Mouse (Mus musculus): ENCODE measurements at regions not wholly inside any gene's neighbourhood (a gene's known extent, or its start where the extent isn't known, plus 50 kb on each side); places are given as distances from the start of the nearest gene placed in this dataset.

DNA sequence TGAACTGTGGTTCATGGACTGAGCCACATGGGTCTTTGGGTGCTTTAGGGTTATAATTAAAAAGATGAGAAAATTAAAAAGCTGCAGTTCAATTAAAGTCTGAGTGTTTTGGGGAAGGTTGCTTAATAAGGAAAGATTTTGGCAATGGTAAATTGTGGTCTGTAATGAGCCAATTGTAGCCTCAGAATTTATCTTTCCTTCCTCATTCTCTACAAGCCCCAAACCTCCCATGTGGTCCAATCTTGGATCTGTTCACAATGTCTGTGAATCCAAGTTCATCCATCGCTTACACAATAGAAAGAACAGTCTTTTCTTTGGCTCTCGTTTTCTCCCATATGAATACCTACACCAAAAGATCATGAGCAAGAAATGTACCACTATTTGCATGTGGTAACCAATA, 155.2 kb upstream of the Trp63 start:
- no peak overlapping the region for H3K4me2 ChIP-seq (ENCODE audit: low read depth, low read length)
- H3K27me3 ChIP-seq (ENCODE audit: control insufficient read depth, insufficient read depth, low read length) = no peaks in the 10 kb centered on the region
- ATAC-seq (ENCODE audit: insufficient read depth, low read depth) (no peak), DNase-seq (ENCODE audit: low spot score) (no peak)
- no peaks in the 10 kb centered on the region for H3K4me1 ChIP-seq (ENCODE audit: control insufficient read depth, insufficient read depth)
- H3K9me3 ChIP-seq (replicated peaks; ENCODE audit: control insufficient read depth, low read length) = no peaks in the 10 kb centered on the region
- TF ChIP-seq CTCF (IDR thresholded peaks at IDR 0.05; ENCODE audit: low read depth) (no peak), EP300 (IDR thresholded peaks at IDR 0.05; ENCODE audit: low read depth) (no peak)
- no peak overlapping the region for H3K9ac ChIP-seq (replicated peaks; ENCODE audit: low read depth, low read length)
- 68% methylated on average over 2 of the region's 2 CpGs for WGBS
- H3K4me3 ChIP-seq (ENCODE audit: low read depth, low read length) = no peak overlapping the region
- H3K36me3 ChIP-seq (replicated peaks; ENCODE audit: control insufficient read depth, insufficient read depth, low read length) = no peaks in the 10 kb centered on the region
- H3K27ac ChIP-seq (ENCODE audit: low read depth) = no peak overlapping the region

DNA sequence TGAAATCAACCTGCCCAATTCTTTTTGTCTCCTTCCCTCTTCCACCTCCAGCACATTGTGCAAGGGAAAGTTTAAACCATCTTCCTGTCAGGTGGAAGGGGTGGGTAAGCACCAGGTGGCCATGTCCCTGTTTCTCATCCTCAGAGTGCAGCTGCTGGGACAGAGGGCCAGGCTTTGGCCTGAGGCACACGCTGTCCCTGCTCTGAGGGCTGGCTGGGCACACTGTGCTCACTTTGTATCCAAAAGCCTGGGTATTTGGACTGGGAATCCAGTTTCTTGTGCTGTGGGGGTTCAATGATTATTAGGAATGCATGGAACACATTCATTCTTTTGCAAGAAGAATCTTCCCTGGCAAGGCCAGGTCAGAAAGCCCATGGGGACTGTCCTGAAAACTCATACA, 153.9 kb upstream of the Trp63 start:
- no peaks in the 10 kb centered on the region for H3K36me3 ChIP-seq (replicated peaks; ENCODE audit: control insufficient read depth, insufficient read depth, low read length)
- no peak for ATAC-seq (ENCODE audit: insufficient read depth, low read depth)
- no peaks in the 10 kb centered on the region for H3K4me1 ChIP-seq (ENCODE audit: control insufficient read depth, insufficient read depth)
- H3K27me3 ChIP-seq (ENCODE audit: control insufficient read depth, insufficient read depth, low read length) = no peaks in the 10 kb centered on the region
- no peak overlapping the region for H3K27ac ChIP-seq (ENCODE audit: low read depth)
- no peak overlapping the region for H3K4me2 ChIP-seq (ENCODE audit: low read depth, low read length)
- H3K9me3 ChIP-seq (replicated peaks; ENCODE audit: control insufficient read depth, low read length) = no peaks in the 10 kb centered on the region
- no peak overlapping the region for H3K4me3 ChIP-seq (ENCODE audit: low read depth, low read length)
- H3K9ac ChIP-seq (replicated peaks; ENCODE audit: low read depth, low read length) = no peak overlapping the region
- DNase-seq (ENCODE audit: low spot score) = no peak
- no peak for TF ChIP-seq CTCF (IDR thresholded peaks at IDR 0.05; ENCODE audit: low read depth)
- no peak for TF ChIP-seq EP300 (IDR thresholded peaks at IDR 0.05; ENCODE audit: low read depth)
- WGBS = 100% methylated on average over 1 of the region's 1 CpGs

DNA sequence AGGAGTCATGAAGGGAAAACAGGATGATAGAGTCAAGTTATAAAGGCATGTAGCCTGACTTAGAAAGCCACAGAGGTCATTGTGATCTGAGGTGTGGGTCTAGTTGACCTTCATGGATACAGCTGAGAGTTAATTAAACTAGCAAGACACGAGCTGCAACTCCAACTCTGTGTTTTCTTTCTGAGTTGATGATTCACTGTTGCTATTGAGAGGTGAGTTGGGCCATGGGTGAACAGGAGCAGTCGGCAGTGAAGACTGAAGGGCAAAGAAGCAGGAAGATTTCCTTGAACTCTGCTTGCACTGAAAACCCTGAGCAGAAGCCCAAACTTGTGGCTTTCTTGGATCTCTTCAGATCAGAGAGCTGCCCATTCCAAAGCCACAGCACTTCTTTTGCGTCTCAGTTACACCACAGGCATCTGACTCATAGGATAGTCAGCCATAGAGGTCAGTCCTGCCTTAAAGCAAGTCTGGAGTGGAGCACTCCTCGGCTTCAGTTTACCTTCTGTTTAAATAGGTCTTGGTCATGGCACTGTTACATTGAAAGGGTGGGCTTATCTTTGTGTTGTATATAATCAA, 151.7 kb upstream of the Trp63 start:
- no peak overlapping the region for H3K4me2 ChIP-seq (ENCODE audit: low read depth, low read length)
- no peaks in the 10 kb centered on the region for H3K27me3 ChIP-seq (ENCODE audit: control insufficient read depth, insufficient read depth, low read length)
- no peak overlapping the region for H3K4me3 ChIP-seq (ENCODE audit: low read depth, low read length)
- H3K27ac ChIP-seq (ENCODE audit: low read depth) = no peak overlapping the region
- DNase-seq (ENCODE audit: low spot score) = no peak
- no peak overlapping the region for H3K9ac ChIP-seq (replicated peaks; ENCODE audit: low read depth, low read length)
- no peaks in the 10 kb centered on the region for H3K36me3 ChIP-seq (replicated peaks; ENCODE audit: control insufficient read depth, insufficient read depth, low read length)
- no peak for TF ChIP-seq EP300 (IDR thresholded peaks at IDR 0.05; ENCODE audit: low read depth)
- no peak for TF ChIP-seq CTCF (IDR thresholded peaks at IDR 0.05; ENCODE audit: low read depth)
- no peaks in the 10 kb centered on the region for H3K4me1 ChIP-seq (ENCODE audit: control insufficient read depth, insufficient read depth)
- WGBS = 70% methylated on average over 4 of the region's 4 CpGs
- H3K9me3 ChIP-seq (replicated peaks; ENCODE audit: control insufficient read depth, low read length) = no peaks in the 10 kb centered on the region
- no peak for ATAC-seq (ENCODE audit: insufficient read depth, low read depth)

DNA sequence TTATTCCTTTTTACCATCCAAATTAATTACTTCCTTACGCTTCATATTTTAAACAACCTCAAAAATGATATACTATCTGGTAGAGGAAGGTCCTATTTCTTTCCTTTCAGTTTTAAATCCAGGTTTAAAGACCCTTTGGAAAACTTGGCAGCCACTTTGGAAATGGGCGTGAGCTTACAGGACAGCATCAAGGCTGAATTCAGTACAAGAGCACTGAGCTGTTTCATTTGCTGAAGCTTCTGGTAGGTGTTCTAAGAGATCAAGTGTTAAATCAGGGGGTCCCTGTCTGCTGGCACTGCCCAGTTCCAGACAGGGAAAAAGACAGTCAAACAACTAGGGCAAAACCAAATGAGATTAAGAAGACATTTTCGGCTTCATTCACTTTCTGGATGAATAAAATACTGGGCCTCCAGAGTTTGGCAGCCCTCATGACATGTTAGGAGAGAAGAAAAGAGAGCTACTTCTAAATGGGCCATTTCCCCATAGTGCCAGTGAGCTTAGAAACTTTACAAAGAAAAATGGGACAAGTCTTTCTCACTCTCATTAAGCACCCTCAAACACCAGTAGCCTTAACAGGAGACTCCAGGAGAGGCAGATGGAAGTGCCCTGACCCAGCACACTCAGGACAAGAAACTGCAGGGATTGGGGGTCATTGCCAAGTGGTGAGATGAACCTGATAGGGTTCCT, 150.9 kb upstream of the Trp63 start:
- no peak for ATAC-seq (ENCODE audit: insufficient read depth, low read depth)
- DNase-seq (ENCODE audit: low spot score) = no peak
- no peak overlapping the region for H3K4me2 ChIP-seq (ENCODE audit: low read depth, low read length)
- H3K27ac ChIP-seq (ENCODE audit: low read depth) = no peak overlapping the region
- no peak overlapping the region for H3K9ac ChIP-seq (replicated peaks; ENCODE audit: low read depth, low read length)
- no peaks in the 10 kb centered on the region for H3K4me1 ChIP-seq (ENCODE audit: control insufficient read depth, insufficient read depth)
- H3K36me3 ChIP-seq (replicated peaks; ENCODE audit: control insufficient read depth, insufficient read depth, low read length) = no peaks in the 10 kb centered on the region
- H3K4me3 ChIP-seq (ENCODE audit: low read depth, low read length) = no peak overlapping the region
- no peaks in the 10 kb centered on the region for H3K9me3 ChIP-seq (replicated peaks; ENCODE audit: control insufficient read depth, low read length)
- H3K27me3 ChIP-seq (ENCODE audit: control insufficient read depth, insufficient read depth, low read length) = no peaks in the 10 kb centered on the region
- TF ChIP-seq EP300 (IDR thresholded peaks at IDR 0.05; ENCODE audit: low read depth) (no peak), CTCF (IDR thresholded peaks at IDR 0.05; ENCODE audit: low read depth) (no peak)
- 83% methylated on average over 3 of the region's 3 CpGs for WGBS

DNA sequence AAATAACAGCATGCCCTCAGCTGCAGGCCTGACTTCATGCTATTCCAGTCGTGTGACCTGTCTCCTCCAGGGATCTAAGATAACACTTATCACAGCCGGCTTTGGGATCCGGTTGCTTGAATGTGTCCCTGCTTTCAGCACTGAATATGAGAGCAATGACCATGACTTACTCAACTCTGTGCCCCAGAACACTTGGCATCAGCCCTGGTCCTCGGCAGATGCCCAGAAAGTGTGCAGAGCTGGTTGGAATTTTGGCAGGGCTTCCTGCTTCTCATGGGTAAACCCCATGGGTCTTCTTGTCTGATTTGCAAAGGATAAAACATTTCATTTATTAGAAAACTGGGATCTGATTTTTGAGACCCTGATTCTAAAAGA, 150.4 kb upstream of the Trp63 start:
- no peak for TF ChIP-seq EP300 (IDR thresholded peaks at IDR 0.05; ENCODE audit: low read depth)
- H3K27ac ChIP-seq (ENCODE audit: low read depth) = no peak overlapping the region

DNA sequence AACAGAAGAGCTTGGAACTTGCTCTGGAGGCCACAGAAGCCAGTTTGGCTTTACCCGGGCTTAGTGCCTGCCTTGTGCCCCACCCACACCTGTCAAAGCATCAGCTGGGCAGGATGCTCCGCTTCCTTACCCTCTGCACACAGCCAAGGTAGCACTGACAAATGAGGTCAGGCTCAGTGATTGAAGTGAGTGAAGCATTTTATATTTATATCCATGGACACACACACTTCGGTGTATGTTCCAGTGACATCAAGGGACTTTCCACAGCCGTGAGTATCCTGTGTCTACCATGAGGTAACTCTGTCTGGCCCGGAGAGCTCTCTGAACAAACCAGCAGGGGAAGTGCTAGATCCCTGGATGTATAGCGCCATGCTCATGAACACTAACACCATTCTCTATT, 147.0 kb upstream of the Trp63 start:
- no peak overlapping the region for H3K27ac ChIP-seq (ENCODE audit: low read depth)
- DNase-seq (ENCODE audit: low spot score) (no peak), ATAC-seq (ENCODE audit: insufficient read depth, low read depth) (no peak)
- no peaks in the 10 kb centered on the region for H3K36me3 ChIP-seq (replicated peaks; ENCODE audit: control insufficient read depth, insufficient read depth, low read length)
- H3K4me2 ChIP-seq (ENCODE audit: low read depth, low read length) = no peak overlapping the region
- no peak overlapping the region for H3K4me3 ChIP-seq (ENCODE audit: low read depth, low read length)
- no peaks in the 10 kb centered on the region for H3K4me1 ChIP-seq (ENCODE audit: control insufficient read depth, insufficient read depth)
- no peak overlapping the region for H3K9ac ChIP-seq (replicated peaks; ENCODE audit: low read depth, low read length)
- TF ChIP-seq CTCF (IDR thresholded peaks at IDR 0.05; ENCODE audit: low read depth) (no peak), EP300 (IDR thresholded peaks at IDR 0.05; ENCODE audit: low read depth) (no peak)
- H3K9me3 ChIP-seq (replicated peaks; ENCODE audit: control insufficient read depth, low read length) = no peaks in the 10 kb centered on the region
- 75% methylated on average over 6 of the region's 6 CpGs for whole genome bisulfite sequencing
- no peaks in the 10 kb centered on the region for H3K27me3 ChIP-seq (ENCODE audit: control insufficient read depth, insufficient read depth, low read length)

More for the DNA sequence above, 150.4 kb upstream of the Trp63 start:
- H3K9me3 ChIP-seq (replicated peaks; ENCODE audit: control insufficient read depth, low read length) = no peaks in the 10 kb centered on the region
- no peak overlapping the region for H3K9ac ChIP-seq (replicated peaks; ENCODE audit: low read depth, low read length)
- H3K36me3 ChIP-seq (replicated peaks; ENCODE audit: control insufficient read depth, insufficient read depth, low read length) = no peaks in the 10 kb centered on the region
- ATAC-seq (ENCODE audit: insufficient read depth, low read depth) (no peak), DNase-seq (ENCODE audit: low spot score) (no peak)
- H3K4me3 ChIP-seq (ENCODE audit: low read depth, low read length) = no peak overlapping the region
- H3K4me1 ChIP-seq (ENCODE audit: control insufficient read depth, insufficient read depth) = no peaks in the 10 kb centered on the region
- 30% methylated on average over 4 of the region's 4 CpGs for WGBS
- H3K27me3 ChIP-seq (ENCODE audit: control insufficient read depth, insufficient read depth, low read length) = no peaks in the 10 kb centered on the region
- H3K4me2 ChIP-seq (ENCODE audit: low read depth, low read length) = no peak overlapping the region
